Mouse (Mus musculus) brown adipose tissue, adult 24 weeks (tissue): ENCODE measurements at regions not wholly inside any gene's neighbourhood (a gene's known extent, or its start where the extent isn't known, plus 50 kb on each side); places are given as distances from the start of the nearest gene placed in this dataset.

Experiments
- H3K27ac ChIP-seq: fragments of 200-500 bp; replicated peaks from 2 replicates; pipeline ENCODE4 v1.5.1; 2012; ENCODE audit warnings: low read depth, mild to moderate bottlenecking, low read length
- H3K4me1 ChIP-seq: fragments of 200-500 bp; 2 replicates; pipeline ENCODE4 v1.6.1; 2012; ENCODE audit warnings: low read length, mixed read lengths; ENCODE audit not compliant: control insufficient read depth, insufficient read depth, insufficient read length
- H3K4me3 ChIP-seq: fragments of 200-500 bp; 2 replicates; pipeline ENCODE4 v1.5.1; 2012; ENCODE audit warnings: low read depth, mild to moderate bottlenecking, low read length, moderate library complexity; ENCODE audit not compliant: insufficient read depth

DNA sequence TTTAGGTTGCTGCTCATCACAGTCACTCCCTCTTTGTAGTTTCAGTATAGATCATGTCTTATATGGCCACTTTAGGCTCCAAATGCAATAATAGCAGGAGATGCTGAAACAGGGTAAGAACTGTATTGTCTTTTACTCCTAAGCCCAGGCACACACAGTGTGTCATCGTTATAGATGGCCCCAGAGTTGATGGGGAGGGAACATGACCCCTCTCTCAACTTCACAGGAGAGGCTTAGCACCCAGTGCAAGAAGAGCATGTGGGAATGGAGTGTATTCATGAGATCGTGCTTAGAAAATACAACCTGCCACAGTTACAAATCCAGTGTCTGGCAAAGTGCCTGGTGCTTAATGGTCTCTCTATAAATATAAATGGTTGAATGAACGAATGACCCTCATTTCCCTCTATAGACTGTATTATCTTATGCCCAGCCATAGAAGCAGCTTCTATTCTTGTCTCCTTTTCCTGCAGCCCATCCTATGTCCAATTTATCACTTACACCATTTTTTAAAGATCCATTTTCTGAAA is 363.0 kb downstream of the Sorl1 start:
- H3K4me3 ChIP-seq = no peak overlapping the region
- no peaks in the 10 kb centered on the region for H3K4me1 ChIP-seq
- H3K27ac ChIP-seq = no peak overlapping the region

- Histone ChIP-seq H3K4me3 (no peak overlapping the region), H3K27ac (no peak overlapping the region), H3K4me1 (no peaks in the 10 kb centered on the region)
Measured at GRCm38 (mm10) chr9:41754434-41755002, 369.6 kb downstream of the Sorl1 start.

DNA sequence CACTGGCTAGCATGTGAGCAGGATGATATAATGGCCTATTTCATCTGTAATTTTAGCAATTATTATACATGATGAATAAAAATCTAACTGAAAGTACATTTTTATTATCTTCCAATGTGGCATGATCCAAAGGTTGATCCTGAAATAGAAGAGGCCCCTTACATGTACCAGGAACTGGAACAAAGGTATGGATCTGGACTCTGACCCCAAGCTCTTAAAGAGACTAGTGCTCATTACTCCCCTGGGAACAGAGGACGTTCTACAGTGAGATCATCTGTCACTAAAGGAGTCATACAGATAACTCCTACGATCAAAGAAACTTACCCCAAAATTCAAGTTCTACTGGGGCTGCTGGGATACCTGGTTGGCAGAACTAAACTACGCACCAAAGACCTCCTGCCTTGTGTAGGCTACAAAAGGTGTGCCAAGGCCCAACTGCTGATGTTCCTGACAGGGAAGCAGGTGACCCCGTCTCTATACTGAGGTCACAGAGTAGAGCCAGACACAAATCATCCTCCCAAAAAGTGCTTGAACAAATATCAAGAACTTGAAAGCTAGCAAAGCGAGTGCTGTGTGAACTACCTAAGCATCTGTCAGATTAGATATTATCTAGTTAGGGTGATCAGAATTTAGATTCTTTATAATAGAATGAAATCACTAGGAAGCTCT is 378.0 kb downstream of the Sorl1 start:
- no peak overlapping the region for H3K4me3 ChIP-seq
- H3K27ac ChIP-seq = no peak overlapping the region
- no peaks in the 10 kb centered on the region for H3K4me1 ChIP-seq

- H3K4me3 ChIP-seq = no peak overlapping the region
- no peak overlapping the region for H3K27ac ChIP-seq
- H3K4me1 ChIP-seq = no peaks in the 10 kb centered on the region
Measured at GRCm38 (mm10) chr9:41741500-41741899, 382.6 kb downstream of the Sorl1 start.

DNA sequence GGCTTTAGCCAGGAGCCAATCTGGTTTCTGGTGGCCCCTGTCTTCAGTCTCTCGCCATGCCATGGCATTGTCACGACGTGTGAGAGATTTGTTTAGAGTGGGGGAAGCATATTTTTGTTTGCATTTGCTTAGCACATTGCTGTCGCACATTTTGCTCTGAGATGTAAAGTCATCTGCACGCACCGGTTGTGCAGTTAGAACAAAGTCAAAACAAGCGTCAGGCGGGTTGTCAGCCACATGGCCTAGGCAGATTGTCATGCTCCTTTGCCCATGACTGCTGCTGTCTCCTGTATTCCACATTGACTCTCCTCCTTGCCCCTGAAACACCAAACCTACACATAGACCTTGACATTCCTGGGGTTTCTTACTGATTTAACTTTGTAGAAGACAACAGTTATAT is 383.6 kb downstream of the Sorl1 start:
- Histone ChIP-seq H3K4me3 (no peak overlapping the region), H3K27ac (no peak overlapping the region), H3K4me1 (no peaks in the 10 kb centered on the region)

DNA sequence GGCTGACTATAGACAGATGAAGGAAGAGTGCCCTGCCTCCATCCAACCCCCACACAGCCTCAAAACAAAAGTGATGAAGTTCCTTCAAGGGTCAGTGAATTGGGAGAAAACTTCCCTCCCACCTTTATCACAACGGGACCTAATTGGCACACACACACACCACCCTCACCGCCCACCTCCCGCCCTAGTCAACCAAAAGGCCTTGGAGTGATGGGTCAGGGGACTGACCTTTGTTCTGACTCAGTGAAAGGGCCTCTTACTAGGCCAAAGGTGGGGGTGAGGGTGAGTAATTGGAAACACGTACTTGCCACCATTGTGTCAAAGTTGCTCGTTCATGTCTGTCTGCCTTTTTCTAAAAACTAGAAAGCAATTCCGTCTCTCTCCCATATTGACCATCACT is 386.4 kb downstream of the Sorl1 start:
- no peaks in the 10 kb centered on the region for H3K4me1 ChIP-seq
- no peak overlapping the region for H3K4me3 ChIP-seq
- H3K27ac ChIP-seq = no peak overlapping the region

- Histone ChIP-seq H3K4me3 (no peak overlapping the region), H3K4me1 (no peaks in the 10 kb centered on the region), H3K27ac (no peak overlapping the region)
Measured at GRCm38 (mm10) chr9:41736881-41737280, 387.2 kb downstream of the Sorl1 start.

DNA sequence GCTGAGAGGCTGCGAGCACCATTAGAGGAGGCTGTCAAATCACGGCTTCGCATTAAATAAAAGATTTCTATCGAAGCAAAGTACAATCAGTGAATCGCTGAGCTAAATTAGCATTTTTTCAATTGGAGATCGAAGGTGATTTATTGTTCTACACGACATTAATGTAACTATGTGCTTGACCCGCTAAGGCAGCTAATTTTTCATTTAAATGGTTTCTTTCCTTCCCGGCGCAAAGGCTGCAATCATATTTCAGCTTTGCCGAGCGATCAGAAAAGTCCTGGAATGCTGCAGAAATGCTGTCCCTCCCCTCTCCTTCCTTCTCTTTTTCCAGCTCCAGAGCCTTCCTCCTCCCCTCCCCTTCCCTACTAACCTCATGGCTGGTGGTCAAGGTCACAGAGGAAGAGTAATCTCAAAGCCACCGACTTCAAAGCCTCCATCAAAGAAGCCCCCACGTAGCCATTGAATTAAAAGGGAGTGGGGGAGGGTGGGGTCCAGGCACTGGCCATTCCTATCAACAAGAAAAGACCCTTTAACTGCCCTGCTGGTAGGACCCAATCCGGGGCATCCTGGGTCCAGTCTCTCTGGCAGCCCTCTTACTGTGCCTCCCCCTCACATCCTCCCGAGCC is 387.8 kb downstream of the Sorl1 start:
- peak overlapping the region; percentile 38 for H3K4me3 ChIP-seq
- H3K27ac ChIP-seq = no peak overlapping the region

GRCm38 (mm10) chr9:41735448-41736233 is 388.5 kb downstream of the Sorl1 start:
- Histone ChIP-seq H3K27ac (no peak overlapping the region), H3K4me1 (no peaks in the 10 kb centered on the region), H3K4me3 (peak overlapping the region; percentile 38)

More for the DNA sequence above, 387.8 kb downstream of the Sorl1 start:
- no peaks in the 10 kb centered on the region for H3K4me1 ChIP-seq

DNA sequence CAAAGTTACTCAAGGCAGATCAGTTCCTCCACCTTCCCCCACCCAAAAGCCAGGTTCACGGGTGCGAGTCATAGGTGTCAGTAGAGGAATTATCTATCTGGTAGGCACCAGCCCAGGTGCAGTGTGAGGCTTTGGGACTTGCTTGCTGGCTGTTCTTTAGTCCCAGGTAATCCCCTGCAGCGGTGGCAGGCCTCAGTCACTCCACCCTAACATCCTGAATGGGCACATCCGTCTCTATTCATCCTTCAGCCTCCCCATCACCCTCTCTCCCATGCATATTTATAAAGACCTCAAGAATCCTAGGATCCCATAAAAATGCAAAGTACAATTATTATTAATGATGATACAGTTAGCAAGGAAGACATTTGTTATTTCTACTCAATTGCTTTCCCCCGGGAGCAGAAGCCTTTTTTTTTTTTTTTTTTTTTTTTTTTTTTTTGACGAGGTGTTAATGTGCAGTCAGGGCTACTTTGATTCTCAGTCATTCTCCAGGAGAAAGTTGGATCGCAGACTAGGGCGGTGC is 389.1 kb downstream of the Sorl1 start:
- H3K4me1 ChIP-seq = no peaks in the 10 kb centered on the region
- H3K27ac ChIP-seq = no peak overlapping the region
- peak overlapping the region; percentile 10; the same call in 1 of the 2 replicates for H3K4me3 ChIP-seq

- H3K4me3 ChIP-seq = no peak overlapping the region
- H3K4me1 ChIP-seq = no peaks in the 10 kb centered on the region
- H3K27ac ChIP-seq = no peak overlapping the region
Measured at GRCm38 (mm10) chr9:41721609-41722008, 402.5 kb downstream of the Sorl1 start.

GRCm38 (mm10) chr9:41715231-41715630 is 408.9 kb downstream of the Sorl1 start:
- H3K27ac ChIP-seq = no peak overlapping the region
- H3K4me3 ChIP-seq = no peak overlapping the region
- H3K4me1 ChIP-seq = no peaks in the 10 kb centered on the region

- no peaks in the 10 kb centered on the region for H3K4me1 ChIP-seq
- H3K27ac ChIP-seq = no peak overlapping the region
- H3K4me3 ChIP-seq = no peak overlapping the region
Measured at GRCm38 (mm10) chr9:41705972-41706371, 418.1 kb downstream of the Sorl1 start.

DNA sequence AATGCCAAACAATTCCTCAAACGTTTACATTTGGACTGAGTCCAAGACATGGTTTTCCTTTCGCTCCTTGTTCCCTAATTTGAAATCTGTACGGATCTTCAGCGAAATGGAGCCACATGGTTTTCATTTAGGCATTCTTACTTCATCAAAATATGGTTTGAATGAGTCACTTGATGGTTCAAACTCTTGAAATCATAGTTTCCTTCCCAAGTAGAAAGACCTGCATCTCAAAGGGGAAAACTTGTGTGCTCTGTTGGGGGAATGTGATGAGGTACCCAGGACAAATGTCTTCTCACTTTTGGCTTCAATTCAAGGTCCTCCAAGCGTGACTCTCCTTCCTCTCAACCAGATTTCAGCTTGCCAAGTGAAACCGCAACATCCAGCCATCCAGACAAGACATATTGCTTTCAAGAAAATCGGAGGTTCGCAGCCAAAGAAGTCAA is 418.6 kb downstream of the Sorl1 start:
- no peak overlapping the region for H3K4me3 ChIP-seq
- H3K27ac ChIP-seq = no peak overlapping the region
- H3K4me1 ChIP-seq = no peaks in the 10 kb centered on the region

- Histone ChIP-seq H3K27ac (no peak overlapping the region), H3K4me3 (no peak overlapping the region), H3K4me1 (no peaks in the 10 kb centered on the region)
Measured at GRCm38 (mm10) chr9:41703091-41703490, 421.0 kb downstream of the Sorl1 start.
